Mouse (Mus musculus) cerebellum, postnatal 25 days (tissue): Measurements from ENCODE around the gene Mtch2.
"Not testable (repeated sequence)": the region's sequence is repeated elsewhere in the genome, so short reads cannot be mapped to it uniquely, and the experiment has no call there.

Experiments
- DNase-seq, 2 experiments: peaks; one replicate each; pipeline ENCODE4 v3.0.0; 2021; ENCODE audit warnings: mixed read lengths in 2 of 2

The Mtch2 gene

GRCm38 (mm10) chr2:90864184-90864583 is 17.2 kb downstream of the Mtch2 start:
- no peak for DNase-seq

GRCm38 (mm10) chr2:90866524-90866923 is 19.6 kb downstream of the Mtch2 start:
- peak; percentile 82 to 92 for DNase-seq

GRCm38 (mm10) chr2:90870136-90870601 is 23.2 kb downstream of the Mtch2 start:
- peak; percentile 24 to 37 for DNase-seq

- DNase-seq, result peak; percentile 49 to 58
Measured at GRCm38 (mm10) chr2:90871180-90871961, 24.4 kb downstream of the Mtch2 start.

- DNase-seq, result peak; percentile 49 to 66
Measured at GRCm38 (mm10) chr2:90874025-90874424, 27.1 kb downstream of the Mtch2 start.

- no peak for DNase-seq
Measured at GRCm38 (mm10) chr2:90875239-90875638, 28.3 kb downstream of the Mtch2 start.

- DNase-seq, result no peak
Measured at GRCm38 (mm10) chr2:90877584-90878259, 30.8 kb downstream of the Mtch2 start.

- no peak for DNase-seq
Measured at GRCm38 (mm10) chr2:90879419-90879818, 32.5 kb downstream of the Mtch2 start.

- DNase-seq, result no peak
Measured at GRCm38 (mm10) chr2:90880144-90880785, 33.3 kb downstream of the Mtch2 start.

GRCm38 (mm10) chr2:90881824-90882223 is 34.9 kb downstream of the Mtch2 start:
- no peak for DNase-seq

GRCm38 (mm10) chr2:90885218-90886041 is 38.5 kb downstream of the Mtch2 start, which contains the start of gene C1qtnf4:
C1qtnf4 (plus strand) TSS chr2:90885860.
- peak; percentile 81 to 85 for DNase-seq

GRCm38 (mm10) chr2:90886436-90886835 is 39.5 kb downstream of the Mtch2 start:
- peak; percentile 37 to 51 for DNase-seq

- DNase-seq, result no peak
Measured at GRCm38 (mm10) chr2:90887627-90888026, 40.7 kb downstream of the Mtch2 start.

GRCm38 (mm10) chr2:90889550-90890548 is 42.9 kb downstream of the Mtch2 start:
- peak; percentile 81 to 86 for DNase-seq

GRCm38 (mm10) chr2:90893673-90894298 is 46.8 kb downstream of the Mtch2 start:
- no peak for DNase-seq

- DNase-seq, result not testable (repeated sequence)
Measured at GRCm38 (mm10) chr2:90894299-90894677, 47.3 kb downstream of the Mtch2 start.

- no peak for DNase-seq
Measured at GRCm38 (mm10) chr2:90903398-90903797, 56.4 kb downstream of the Mtch2 start.

- peak; percentile 92 to 93 for DNase-seq
Measured at GRCm38 (mm10) chr2:90904076-90904855, 57.3 kb downstream of the Mtch2 start, which contains the start of the genes Kbtbd4 and Ndufs3. Kbtbd4 (plus strand) TSS chr2:90904740. Ndufs3 (minus strand) TSS chr2:90904827.

- no peak for DNase-seq
Measured at GRCm38 (mm10) chr2:90904856-90905224, 57.9 kb downstream of the Mtch2 start.

GRCm38 (mm10) chr2:90906721-90907120 is 59.8 kb downstream of the Mtch2 start:
- DNase-seq, result no peak
